Mouse (Mus musculus) midbrain, postnatal 0 days (tissue): ENCODE data around the gene Rnf182. TPM values are rescaled to one million over a fixed set of nuclear protein-coding genes. Genes with fewer than 3 reads are reported as not detected.

ENCODE experiments used
- ATAC-seq: fragments of 200-750 bp; cut with Nextera tagmentation; 2 replicates; pipeline ENCODE4 v1.8.0; 2017; ENCODE audit warnings: moderate number of reproducible peaks, mild to moderate bottlenecking, moderate TSS enrichment, moderate library complexity; ENCODE audit not compliant: low FRiP score
- DNase-seq: peaks from one replicate; pipeline ENCODE4 v3.0.0-alpha.2; 2015; ENCODE audit warnings: low spot score
- H3K27ac ChIP-seq: fragments of 300-500 bp; sonication (generic); 2 replicates; pipeline ENCODE4 v1.5.1; 2014; ENCODE audit warnings: low read depth, mild to moderate bottlenecking, low read length, mixed read lengths
- H3K27me3 ChIP-seq: fragments of 300-500 bp; sonication (generic); 2 replicates; pipeline ENCODE4 v1.6.1; 2014; ENCODE audit warnings: low read length, control low read depth, mixed read lengths; ENCODE audit not compliant: insufficient read depth
- H3K36me3 ChIP-seq: fragments of 300-500 bp; sonication (generic); 2 replicates; pipeline ENCODE4 v1.6.1; 2014; ENCODE audit warnings: low read length, control low read depth, mixed read lengths; ENCODE audit not compliant: insufficient read depth
- H3K4me1 ChIP-seq: fragments of 300-500 bp; sonication (generic); 2 replicates; pipeline ENCODE4 v1.6.1; 2014; ENCODE audit warnings: mild to moderate bottlenecking, control low read depth, antibody characterized with exemption, low read length, mixed read lengths; ENCODE audit not compliant: insufficient read depth
- H3K4me2 ChIP-seq: fragments of 300-500 bp; sonication (generic); 2 replicates; pipeline ENCODE4 v1.6.1; 2014; ENCODE audit warnings: low read depth, mild to moderate bottlenecking, low read length, mixed read lengths; ENCODE audit not compliant: poor library complexity, severe bottlenecking
- H3K4me3 ChIP-seq: fragments of 300-500 bp; sonication (generic); 2 replicates; pipeline ENCODE4 v1.5.1; 2014; ENCODE audit warnings: low read depth, mild to moderate bottlenecking, low read length, moderate library complexity
- H3K9ac ChIP-seq: fragments of 300-500 bp; sonication (generic); replicated peaks from 2 replicates; pipeline ENCODE4 v1.6.1; 2014; ENCODE audit warnings: mild to moderate bottlenecking, low read length, moderate library complexity, mixed read lengths; ENCODE audit not compliant: poor library complexity, severe bottlenecking
- H3K9me3 ChIP-seq: fragments of 300-500 bp; sonication (generic); 2 replicates; pipeline ENCODE4 v1.6.1; 2016; ENCODE audit warnings: low read length, control low read depth
- CTCF ChIP-seq: IDR thresholded peaks from 2 replicates; pipeline ENCODE4 v1.5.1; 2016; ENCODE audit warnings: antibody characterized with exemption, mild to moderate bottlenecking
- WGBS: fragments of 180-500 bp; shearing (Covaris S2); extraction: QIAGEN DNeasy Blood & Tissue Kit; methylation state at CpG from one replicate; pipeline ENCODE4 v1.1.7; 2014; 5-methylcytosine and 5-hydroxymethylcytosine counted together
- polyA plus RNA-seq: library from polyadenylated mRNA; unstranded; fragments of >200 nt; fragmentation: Nextera tagmentation; extraction: Ambion mirVana; gene quantifications from 2 replicates; pipeline ENCODE4 v1.2.1, GENCODE M21; 2015
- total RNA-seq: library from RNA; depleted of rRNA; stranded (reverse); fragments of >200 nt; gene quantifications from 2 replicates; pipeline ENCODE4 v1.2.3, GENCODE M21; 2014

Gene Rnf182
- total and polyA plus RNA-seq, 2 experiments from 2014 or later, result 6.0 to 25.5 TPM

- WGBS, result 72% methylated on average over 4 of the region's 4 CpGs
- no peaks in the 10 kb centered on the region for H3K9me3 ChIP-seq
- no peaks in the 10 kb centered on the region for H3K36me3 ChIP-seq
- DNase-seq (no peak), ATAC-seq (no peak)
- no peak overlapping the region for H3K9ac ChIP-seq
- no peak overlapping the region for H3K4me2 ChIP-seq
- H3K27ac ChIP-seq, result no peak overlapping the region
- no peak for TF ChIP-seq CTCF
- no peaks in the 10 kb centered on the region for H3K27me3 ChIP-seq
- H3K4me1 ChIP-seq, result no peaks in the 10 kb centered on the region
- no peak overlapping the region for H3K4me3 ChIP-seq
These were observed 90.9 kb downstream of the Rnf182 start for GRCm38 (mm10) chr13:43706387-43706786.

- no peak overlapping the region for H3K4me3 ChIP-seq
- DNase-seq, result no peak
These were observed 94.0 kb downstream of the Rnf182 start for GRCm38 (mm10) chr13:43709529-43709928.

GRCm38 (mm10) chr13:43711708-43712314, 96.3 kb downstream of the Rnf182 start:
- DNase-seq, result peak; percentile 89
- Histone ChIP-seq H3K4me2 (no peak overlapping the region), H3K9ac (no peak overlapping the region), H3K9me3 (no peaks in the 10 kb centered on the region), H3K4me1 (no peaks in the 10 kb centered on the region), H3K4me3 (no peak overlapping the region), H3K36me3 (no peaks in the 10 kb centered on the region), H3K27me3 (no peaks in the 10 kb centered on the region), H3K27ac (peak overlapping the region; percentile 51)
- peak; percentile 71; the same call in 1 of the 2 replicates for ATAC-seq
- WGBS, result 58% methylated on average over 7 of the region's 7 CpGs
- no peak for TF ChIP-seq CTCF

More at GRCm38 (mm10) chr13:43709529-43709928, 94.0 kb downstream of the Rnf182 start:
- Histone ChIP-seq H3K9ac (no peak overlapping the region), H3K27me3 (no peaks in the 10 kb centered on the region), H3K4me1 (no peaks in the 10 kb centered on the region), H3K9me3 (no peaks in the 10 kb centered on the region), H3K27ac (no peak overlapping the region), H3K4me2 (no peak overlapping the region), H3K36me3 (no peaks in the 10 kb centered on the region)
- 79% methylated on average over 3 of the region's 3 CpGs for WGBS
- ATAC-seq, result no peak
- TF ChIP-seq CTCF, result no peak

GRCm38 (mm10) chr13:43714741-43715140, 99.2 kb downstream of the Rnf182 start:
- Histone ChIP-seq H3K4me1 (no peaks in the 10 kb centered on the region), H3K36me3 (no peaks in the 10 kb centered on the region), H3K4me2 (no peak overlapping the region), H3K9me3 (no peaks in the 10 kb centered on the region), H3K9ac (no peak overlapping the region), H3K27ac (no peak overlapping the region), H3K27me3 (no peaks in the 10 kb centered on the region), H3K4me3 (no peak overlapping the region)
- ATAC-seq, result no peak
- 84% methylated on average over 6 of the region's 6 CpGs for WGBS
- TF ChIP-seq CTCF, result no peak
- DNase-seq, result no peak

GRCm38 (mm10) chr13:43715466-43715865, 100.0 kb downstream of the Rnf182 start:
- no peak overlapping the region for H3K4me3 ChIP-seq
- WGBS, result 92% methylated on average over 5 of the region's 5 CpGs
- no peak overlapping the region for H3K27ac ChIP-seq
- TF ChIP-seq CTCF, result no peak
- H3K36me3 ChIP-seq, result no peaks in the 10 kb centered on the region
- H3K27me3 ChIP-seq, result no peaks in the 10 kb centered on the region
- H3K9ac ChIP-seq, result no peak overlapping the region
- no peaks in the 10 kb centered on the region for H3K4me1 ChIP-seq
- no peak overlapping the region for H3K4me2 ChIP-seq
- H3K9me3 ChIP-seq, result no peaks in the 10 kb centered on the region
- DNase-seq, result no peak
- no peak for ATAC-seq

GRCm38 (mm10) chr13:43716514-43717036, 101.1 kb downstream of the Rnf182 start:
- H3K9ac ChIP-seq, result no peak overlapping the region
- WGBS, result 27% methylated on average over 6 of the region's 6 CpGs
- no peaks in the 10 kb centered on the region for H3K27me3 ChIP-seq
- no peak overlapping the region for H3K4me2 ChIP-seq
- ATAC-seq (peak; percentile 27; the same call in 1 of the 2 replicates), DNase-seq (no peak)
- H3K4me1 ChIP-seq, result no peaks in the 10 kb centered on the region
- no peaks in the 10 kb centered on the region for H3K9me3 ChIP-seq
- no peak overlapping the region for H3K4me3 ChIP-seq
- H3K27ac ChIP-seq, result no peak overlapping the region
- no peaks in the 10 kb centered on the region for H3K36me3 ChIP-seq
- TF ChIP-seq CTCF, result no peak
